Mouse (Mus musculus): ENCODE measurements around the gene Acsl3.

DNA sequence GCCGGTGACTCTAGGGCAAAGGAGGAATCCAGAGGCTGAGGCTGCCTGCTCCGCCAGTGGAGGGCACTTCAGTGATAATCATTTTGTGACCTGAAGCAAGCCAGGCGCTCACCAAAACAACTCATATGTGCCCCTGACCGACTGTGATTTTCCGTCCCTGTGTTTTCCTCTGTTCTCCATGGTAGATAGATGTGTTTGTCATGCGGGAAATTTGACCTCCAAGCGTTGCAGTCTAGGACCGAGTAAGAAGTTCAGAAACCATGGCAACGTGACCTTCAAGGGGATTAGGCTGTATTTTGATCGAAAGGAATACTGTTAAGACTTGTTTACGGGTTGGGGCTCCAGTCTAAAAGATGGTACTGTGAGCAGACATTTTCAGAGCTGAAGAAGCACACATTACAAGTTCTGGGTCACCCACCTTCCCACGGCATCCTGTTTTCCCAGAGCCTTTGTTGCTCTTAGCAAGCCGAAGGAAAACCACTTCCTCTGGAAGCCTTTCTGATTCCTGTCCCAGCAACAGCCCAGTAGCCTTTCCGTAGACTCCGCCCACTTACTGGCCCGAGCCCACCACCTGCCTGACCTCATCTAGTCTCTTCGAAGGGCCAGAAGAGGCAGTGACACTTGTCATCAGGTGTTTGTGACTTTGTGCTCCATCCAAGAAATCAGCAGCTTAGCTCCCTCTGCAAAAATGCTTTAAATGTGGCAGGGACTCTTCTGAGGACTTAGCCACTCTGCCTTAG lies 76.8 kb downstream of the Acsl3 start:
- no peak for TF ChIP-seq POLR2A (IDR thresholded peaks at IDR 0.05; ENCODE audit: borderline replicate concordance, extremely low read depth, insufficient read depth, insufficient read length, poor library complexity, severe bottlenecking)
- no peak for TF ChIP-seq CTCF (IDR thresholded peaks at IDR 0.05; ENCODE audit: borderline replicate concordance, extremely low read depth, insufficient read depth, insufficient read length)
